Mouse (Mus musculus) E14TG2a.4 (cell line): ENCODE results near the gene Fam189a1.

ENCODE experiments used
- H3K27me3 ChIP-seq: 2 replicates; pipeline ENCODE4 v1.6.1; 2014; ENCODE audit warnings: low read length, control low read depth; ENCODE audit not compliant: insufficient read depth
- H3K36me3 ChIP-seq: 2 replicates; pipeline ENCODE4 v1.6.1; 2014; ENCODE audit warnings: low read length, control low read depth; ENCODE audit not compliant: insufficient read depth
- H3K4me1 ChIP-seq: replicated peaks from 2 replicates; pipeline ENCODE4 v1.6.1; 2014; ENCODE audit warnings: low read depth, low read length, control low read depth
- H3K4me3 ChIP-seq: replicated peaks from 2 replicates; pipeline ENCODE4 v1.5.1; 2014; ENCODE audit warnings: mild to moderate bottlenecking, low read length
- H3K9me3 ChIP-seq: 2 replicates; pipeline ENCODE4 v1.6.1; 2014; ENCODE audit warnings: low read length, control low read depth
- CTCF ChIP-seq: conservative IDR thresholded peaks from 2 replicates; pipeline ENCODE4 v1.5.1; 2014; ENCODE audit warnings: low read length
- NANOG ChIP-seq: IDR thresholded peaks from 2 replicates; pipeline ENCODE4 v1.6.1; 2014; ENCODE audit warnings: borderline replicate concordance, low read length, mixed read lengths
- POU5F1 ChIP-seq: IDR thresholded peaks from 2 replicates; pipeline ENCODE4 v1.6.1; 2014; ENCODE audit warnings: low read length, borderline replicate concordance

Gene Fam189a1

DNA sequence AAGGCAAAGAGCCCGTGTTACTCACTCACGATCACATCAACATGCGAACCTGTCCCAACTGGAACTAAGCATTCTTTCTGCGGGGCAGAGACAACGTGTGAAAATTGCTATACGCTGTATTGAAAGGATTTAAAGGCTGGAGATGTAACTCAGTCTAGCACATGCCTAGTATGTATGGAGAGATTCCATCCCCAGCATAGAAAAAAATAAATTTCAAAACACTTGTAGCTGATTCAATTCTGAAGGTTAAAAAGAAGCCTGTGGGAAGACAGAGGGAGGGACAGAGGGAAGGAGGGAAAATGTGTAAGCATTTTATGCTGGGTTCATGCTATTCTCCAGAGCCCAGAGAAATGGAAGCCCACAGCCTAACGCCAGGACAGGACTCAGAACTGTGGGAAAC is 2.5 kb downstream of the Fam189a1 start:
- H3K4me3 ChIP-seq = no peak overlapping the region
- peaks cover 23% of the 10 kb centered on the region for H3K4me1 ChIP-seq
- peaks cover 53% of the 10 kb centered on the region for H3K27me3 ChIP-seq
- no peaks in the 10 kb centered on the region for H3K36me3 ChIP-seq
- TF ChIP-seq NANOG (no peak), CTCF (no peak), POU5F1 (no peak)
- no peaks in the 10 kb centered on the region for H3K9me3 ChIP-seq

DNA sequence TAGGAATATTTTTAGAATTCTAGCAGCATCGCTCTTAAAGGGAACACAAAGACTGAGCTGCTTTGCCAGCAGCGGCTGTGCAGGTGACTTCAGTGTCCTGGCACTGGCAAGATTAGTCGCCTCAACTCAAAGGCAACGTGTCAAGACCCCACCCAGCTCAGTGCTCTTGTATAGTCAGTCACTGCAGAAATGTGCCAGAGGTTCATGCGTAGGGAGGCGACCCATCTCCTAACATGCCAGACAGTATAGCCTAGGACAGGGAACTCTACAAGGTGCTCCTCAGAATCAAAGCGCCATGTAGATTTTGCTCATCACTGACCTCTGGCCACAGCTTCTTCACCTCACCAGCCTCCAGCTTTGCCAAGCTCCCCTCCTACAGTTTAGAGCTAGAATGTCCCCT is 4.8 kb downstream of the Fam189a1 start:
- Histone ChIP-seq H3K9me3 (no peaks in the 10 kb centered on the region), H3K36me3 (no peaks in the 10 kb centered on the region), H3K4me1 (0 out of 2 replicates have a peak, but pooled peaks cover 7% of the 10 kb centered on the region), H3K4me3 (no peak overlapping the region), H3K27me3 (peaks cover 29% of the 10 kb centered on the region)
- TF ChIP-seq NANOG = no peak
- TF ChIP-seq POU5F1 = no peak
- no peak for TF ChIP-seq CTCF

DNA sequence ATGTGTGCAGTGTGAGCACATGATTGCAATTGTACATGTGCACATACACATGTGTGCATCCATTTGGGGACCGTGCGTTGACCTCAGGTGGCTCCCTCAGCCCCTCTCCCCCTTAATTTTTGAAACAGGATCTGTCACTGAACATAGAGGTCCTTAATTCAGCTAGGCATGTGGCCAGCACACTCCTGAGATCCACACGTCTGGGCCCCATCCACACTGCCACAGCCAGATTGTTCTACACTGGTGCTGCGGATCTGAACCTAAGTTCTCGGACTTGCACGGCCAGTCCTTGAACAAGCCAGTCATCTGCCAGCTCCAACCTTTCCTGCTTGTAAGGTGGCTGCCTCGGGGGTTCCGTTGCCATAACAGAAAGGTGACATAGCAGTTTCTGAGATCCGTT is 7.3 kb downstream of the Fam189a1 start:
- no peak overlapping the region for H3K4me3 ChIP-seq
- no peak for TF ChIP-seq CTCF
- no peak for TF ChIP-seq NANOG
- no peak for TF ChIP-seq POU5F1
- H3K36me3 ChIP-seq = no peaks in the 10 kb centered on the region
- H3K4me1 ChIP-seq = no peaks in the 10 kb centered on the region
- H3K27me3 ChIP-seq = peaks cover 13% of the 10 kb centered on the region
- no peaks in the 10 kb centered on the region for H3K9me3 ChIP-seq

GRCm38 (mm10) chr7:65144881-65145280 is 11.5 kb downstream of the Fam189a1 start:
- H3K9me3 ChIP-seq = no peaks in the 10 kb centered on the region
- H3K4me1 ChIP-seq = no peaks in the 10 kb centered on the region
- H3K36me3 ChIP-seq = no peaks in the 10 kb centered on the region
- H3K4me3 ChIP-seq = no peak overlapping the region
- H3K27me3 ChIP-seq = no peaks in the 10 kb centered on the region
- TF ChIP-seq CTCF (no peak), NANOG (no peak)

DNA sequence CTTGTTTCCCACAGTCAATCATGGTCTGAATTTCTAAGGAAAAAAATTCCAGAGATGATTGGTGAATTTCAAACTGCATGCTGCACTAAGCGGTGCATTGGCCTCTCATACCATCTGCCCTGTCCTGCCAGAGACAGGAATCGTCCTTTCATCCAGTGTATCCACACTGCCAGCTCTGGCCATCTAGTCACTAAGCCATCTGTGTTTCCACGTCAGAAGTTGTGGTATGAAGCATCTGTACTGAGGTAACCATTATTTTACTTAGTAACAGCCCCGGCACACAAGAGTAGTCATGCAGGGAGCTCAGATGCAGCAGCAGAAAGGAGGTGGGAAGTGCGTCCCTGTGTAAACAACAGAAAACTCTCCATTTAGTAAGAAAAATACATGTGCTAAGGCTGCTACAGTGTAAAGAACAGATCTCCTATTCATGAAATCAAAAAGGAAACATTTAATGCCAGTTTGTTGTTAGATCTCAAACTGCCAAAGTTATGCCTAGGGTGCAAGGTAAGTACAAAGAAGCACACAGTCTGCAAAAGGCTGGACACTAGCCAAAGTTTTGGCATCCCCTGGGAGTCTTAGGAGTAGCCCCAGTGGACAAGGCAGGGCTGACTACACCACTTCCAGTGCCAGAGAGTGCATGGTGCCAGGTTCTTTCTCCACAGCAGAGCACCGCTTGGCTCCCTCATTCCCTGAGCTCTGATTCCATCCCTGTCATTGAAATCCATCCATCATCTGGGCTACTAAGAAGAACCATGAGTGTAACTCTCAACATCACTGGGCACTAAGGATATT is 14.3 kb downstream of the Fam189a1 start:
- H3K4me3 ChIP-seq = no peak overlapping the region
- no peaks in the 10 kb centered on the region for H3K4me1 ChIP-seq
- TF ChIP-seq CTCF (no peak), NANOG (no peak), POU5F1 (no peak)
- no peaks in the 10 kb centered on the region for H3K9me3 ChIP-seq
- H3K36me3 ChIP-seq = no peaks in the 10 kb centered on the region
- H3K27me3 ChIP-seq = no peaks in the 10 kb centered on the region

GRCm38 (mm10) chr7:65140832-65141231 is 15.5 kb downstream of the Fam189a1 start:
- no peak for TF ChIP-seq NANOG
- no peak for TF ChIP-seq POU5F1
- no peak for TF ChIP-seq CTCF
- Histone ChIP-seq H3K4me3 (no peak overlapping the region), H3K4me1 (no peaks in the 10 kb centered on the region), H3K27me3 (no peaks in the 10 kb centered on the region), H3K9me3 (no peaks in the 10 kb centered on the region), H3K36me3 (no peaks in the 10 kb centered on the region)

- Histone ChIP-seq H3K36me3 (no peaks in the 10 kb centered on the region), H3K4me1 (no peaks in the 10 kb centered on the region)
Observed at GRCm38 (mm10) chr7:65140099-65140498, 16.3 kb downstream of the Fam189a1 start.

DNA sequence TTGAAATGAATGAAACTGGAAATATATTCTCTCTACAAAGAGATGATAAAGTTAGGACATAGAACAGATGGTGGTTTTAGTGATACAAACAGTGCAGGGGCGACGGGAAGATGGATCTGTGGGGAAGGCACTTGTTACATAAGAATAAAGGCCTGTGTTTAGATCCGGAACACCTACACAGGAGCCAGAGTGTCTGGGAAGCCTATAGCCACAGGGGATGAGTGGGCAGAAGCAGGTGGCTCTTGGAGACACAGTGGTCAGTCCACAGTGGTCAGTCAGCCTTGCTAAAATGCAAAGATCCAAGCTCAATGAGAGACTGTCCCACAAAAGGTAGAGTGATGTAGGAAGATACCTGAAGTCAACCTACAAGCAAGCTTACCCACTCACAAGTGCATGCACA is 32.6 kb downstream of the Fam189a1 start:
- Histone ChIP-seq H3K9me3 (no peaks in the 10 kb centered on the region), H3K27me3 (no peaks in the 10 kb centered on the region), H3K4me3 (no peak overlapping the region), H3K4me1 (no peaks in the 10 kb centered on the region), H3K36me3 (no peaks in the 10 kb centered on the region)
- TF ChIP-seq CTCF (no peak), NANOG (no peak), POU5F1 (no peak)

More at GRCm38 (mm10) chr7:65140099-65140498, 16.3 kb downstream of the Fam189a1 start:
- Histone ChIP-seq H3K4me3 (no peak overlapping the region), H3K9me3 (no peaks in the 10 kb centered on the region), H3K27me3 (no peaks in the 10 kb centered on the region)
- TF ChIP-seq CTCF = no peak

DNA sequence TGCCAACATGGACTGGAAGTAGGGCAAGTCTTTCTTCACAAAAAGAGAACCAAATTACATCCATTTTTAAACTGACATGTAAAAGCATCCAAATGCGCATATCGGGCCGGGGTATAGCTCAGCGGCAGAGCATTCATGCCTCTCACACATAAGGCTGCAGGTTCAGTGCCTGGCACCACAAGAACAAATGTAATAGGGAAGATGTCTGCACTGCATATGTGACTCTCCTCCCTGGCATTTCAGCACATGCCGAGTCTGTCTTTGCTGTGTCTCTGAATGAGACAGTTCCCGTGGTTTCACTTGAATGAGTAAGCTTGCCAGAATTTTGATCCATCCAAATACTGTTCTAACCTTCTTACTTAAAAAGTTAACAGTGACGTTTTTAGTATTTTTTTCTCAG is 39.5 kb downstream of the Fam189a1 start:
- TF ChIP-seq POU5F1 (no peak), CTCF (no peak), NANOG (no peak)
- peaks cover 48% of the 10 kb centered on the region for H3K9me3 ChIP-seq
- H3K4me3 ChIP-seq = no peak overlapping the region
- H3K4me1 ChIP-seq = no peaks in the 10 kb centered on the region
- no peaks in the 10 kb centered on the region for H3K36me3 ChIP-seq
- no peaks in the 10 kb centered on the region for H3K27me3 ChIP-seq
